Mouse (Mus musculus): Measurements from ENCODE around the gene Capn5. TPM values are rescaled to one million over a fixed set of nuclear protein-coding genes. Genes with fewer than 3 reads are reported as not detected.

The Capn5 gene
- polyA plus RNA-seq, 1 experiment from 2014 or later, result 6.4 TPM

- Histone ChIP-seq H3K9ac (ENCODE audit: low read depth, low read length) (no peak overlapping the region), H3K4me1 (ENCODE audit: control insufficient read depth, insufficient read depth, low read length) (peaks cover 27% of the 10 kb centered on the region), H3K9me3 (replicated peaks; ENCODE audit: control insufficient read depth, low read length) (no peaks in the 10 kb centered on the region), H3K27ac (ENCODE audit: low read depth, low read length) (peak overlapping the region; percentile 54), H3K4me3 (ENCODE audit: low read depth, low read length) (no peak overlapping the region), H3K36me3 (ENCODE audit: control insufficient read depth, insufficient read depth, low read length) (no peaks in the 10 kb centered on the region), H3K4me2 (no peak overlapping the region), H3K27me3 (ENCODE audit: control insufficient read depth, insufficient read depth, low read length) (no peaks in the 10 kb centered on the region; the same call in 1 of the 2 replicates)
- WGBS (ENCODE audit: insufficient replicate concordance), result 10% methylated on average over 2 of the region's 2 CpGs
- no peak for ATAC-seq (replicated peaks; ENCODE audit: insufficient number of reproducible peaks, low FRiP score, low TSS enrichment)
Measured at GRCm38 (mm10) chr7:98140597-98140996, 37.5 kb downstream of the Capn5 start.

- H3K4me3 ChIP-seq (ENCODE audit: low read depth, low read length), result no peak overlapping the region
- ATAC-seq (replicated peaks; ENCODE audit: insufficient number of reproducible peaks, low FRiP score, low TSS enrichment), result no peak
- no peak overlapping the region for H3K9ac ChIP-seq (ENCODE audit: low read depth, low read length)
- WGBS (ENCODE audit: insufficient replicate concordance), result 10% methylated on average over 9 of the region's 9 CpGs
- H3K36me3 ChIP-seq (ENCODE audit: control insufficient read depth, insufficient read depth, low read length), result no peaks in the 10 kb centered on the region
- peak overlapping the region; percentile 23 for H3K4me2 ChIP-seq
- H3K9me3 ChIP-seq (replicated peaks; ENCODE audit: control insufficient read depth, low read length), result no peaks in the 10 kb centered on the region
- peaks cover 27% of the 10 kb centered on the region for H3K4me1 ChIP-seq (ENCODE audit: control insufficient read depth, insufficient read depth, low read length)
- no peak overlapping the region for H3K27ac ChIP-seq (ENCODE audit: low read depth, low read length)
- no peaks in the 10 kb centered on the region; the same call in 1 of the 2 replicates for H3K27me3 ChIP-seq (ENCODE audit: control insufficient read depth, insufficient read depth, low read length)
Measured at GRCm38 (mm10) chr7:98139216-98139615, 38.9 kb downstream of the Capn5 start.

GRCm38 (mm10) chr7:98137995-98138394, 40.1 kb downstream of the Capn5 start:
- H3K4me1 ChIP-seq (ENCODE audit: control insufficient read depth, insufficient read depth, low read length), result peaks cover 27% of the 10 kb centered on the region
- H3K27ac ChIP-seq (ENCODE audit: low read depth, low read length), result no peak overlapping the region
- 75% methylated on average over 2 of the region's 2 CpGs for WGBS (ENCODE audit: insufficient replicate concordance)

GRCm38 (mm10) chr7:98137583-98137982, 40.5 kb downstream of the Capn5 start:
- H3K4me1 ChIP-seq (ENCODE audit: control insufficient read depth, insufficient read depth, low read length), result peaks cover 27% of the 10 kb centered on the region
- no peaks in the 10 kb centered on the region for H3K9me3 ChIP-seq (replicated peaks; ENCODE audit: control insufficient read depth, low read length)
- H3K27me3 ChIP-seq (ENCODE audit: control insufficient read depth, insufficient read depth, low read length), result no peaks in the 10 kb centered on the region
- no peak overlapping the region for H3K9ac ChIP-seq (ENCODE audit: low read depth, low read length)
- no peak for ATAC-seq (replicated peaks; ENCODE audit: insufficient number of reproducible peaks, low FRiP score, low TSS enrichment)
- no peak overlapping the region for H3K27ac ChIP-seq (ENCODE audit: low read depth, low read length)
- H3K4me3 ChIP-seq (ENCODE audit: low read depth, low read length), result no peak overlapping the region
- H3K36me3 ChIP-seq (ENCODE audit: control insufficient read depth, insufficient read depth, low read length), result no peaks in the 10 kb centered on the region
- no peak overlapping the region for H3K4me2 ChIP-seq
- WGBS (ENCODE audit: insufficient replicate concordance), result 56% methylated on average over 3 of the region's 3 CpGs

More at GRCm38 (mm10) chr7:98137995-98138394, 40.1 kb downstream of the Capn5 start:
- no peak overlapping the region for H3K4me3 ChIP-seq (ENCODE audit: low read depth, low read length)
- no peaks in the 10 kb centered on the region for H3K9me3 ChIP-seq (replicated peaks; ENCODE audit: control insufficient read depth, low read length)
- ATAC-seq (replicated peaks; ENCODE audit: insufficient number of reproducible peaks, low FRiP score, low TSS enrichment), result no peak
- no peak overlapping the region for H3K9ac ChIP-seq (ENCODE audit: low read depth, low read length)
- no peaks in the 10 kb centered on the region for H3K36me3 ChIP-seq (ENCODE audit: control insufficient read depth, insufficient read depth, low read length)
- H3K4me2 ChIP-seq, result no peak overlapping the region
- H3K27me3 ChIP-seq (ENCODE audit: control insufficient read depth, insufficient read depth, low read length), result no peaks in the 10 kb centered on the region

GRCm38 (mm10) chr7:98131751-98132150, 46.3 kb downstream of the Capn5 start:
- H3K4me3 ChIP-seq (ENCODE audit: low read depth, low read length), result no peak overlapping the region
- no peak overlapping the region for H3K9ac ChIP-seq (ENCODE audit: low read depth, low read length)
- no peaks in the 10 kb centered on the region for H3K4me1 ChIP-seq (ENCODE audit: control insufficient read depth, insufficient read depth, low read length)
- H3K27me3 ChIP-seq (ENCODE audit: control insufficient read depth, insufficient read depth, low read length), result no peaks in the 10 kb centered on the region
- no peak overlapping the region for H3K4me2 ChIP-seq
- H3K36me3 ChIP-seq (ENCODE audit: control insufficient read depth, insufficient read depth, low read length), result no peaks in the 10 kb centered on the region
- 96% methylated on average over 8 of the region's 8 CpGs for WGBS (ENCODE audit: insufficient replicate concordance)
- no peak for ATAC-seq (replicated peaks; ENCODE audit: insufficient number of reproducible peaks, low FRiP score, low TSS enrichment)
- no peaks in the 10 kb centered on the region for H3K9me3 ChIP-seq (replicated peaks; ENCODE audit: control insufficient read depth, low read length)
- no peak overlapping the region for H3K27ac ChIP-seq (ENCODE audit: low read depth, low read length)

GRCm38 (mm10) chr7:98125473-98125872, 52.6 kb downstream of the Capn5 start:
- H3K4me2 ChIP-seq, result no peak overlapping the region

GRCm38 (mm10) chr7:98124701-98125100, 53.4 kb downstream of the Capn5 start:
- H3K4me2 ChIP-seq, result no peak overlapping the region
- H3K9ac ChIP-seq (ENCODE audit: low read depth, low read length), result no peak overlapping the region
- H3K27me3 ChIP-seq (ENCODE audit: control insufficient read depth, insufficient read depth, low read length), result no peaks in the 10 kb centered on the region
- peaks cover 5% of the 10 kb centered on the region; the same call in 1 of the 2 replicates for H3K4me1 ChIP-seq (ENCODE audit: control insufficient read depth, insufficient read depth, low read length)
- H3K4me3 ChIP-seq (ENCODE audit: low read depth, low read length), result no peak overlapping the region
- no peaks in the 10 kb centered on the region for H3K36me3 ChIP-seq (ENCODE audit: control insufficient read depth, insufficient read depth, low read length)
- no peak overlapping the region for H3K27ac ChIP-seq (ENCODE audit: low read depth, low read length)
- WGBS (ENCODE audit: insufficient replicate concordance), result 33% methylated on average over 5 of the region's 5 CpGs
- H3K9me3 ChIP-seq (replicated peaks; ENCODE audit: control insufficient read depth, low read length), result no peaks in the 10 kb centered on the region
- ATAC-seq (replicated peaks; ENCODE audit: insufficient number of reproducible peaks, low FRiP score, low TSS enrichment), result no peak

More at GRCm38 (mm10) chr7:98125473-98125872, 52.6 kb downstream of the Capn5 start:
- Histone ChIP-seq H3K27ac (ENCODE audit: low read depth, low read length) (no peak overlapping the region), H3K36me3 (ENCODE audit: control insufficient read depth, insufficient read depth, low read length) (no peaks in the 10 kb centered on the region), H3K4me3 (ENCODE audit: low read depth, low read length) (no peak overlapping the region), H3K4me1 (ENCODE audit: control insufficient read depth, insufficient read depth, low read length) (peaks cover 3% of the 10 kb centered on the region; the same call in 1 of the 2 replicates), H3K27me3 (ENCODE audit: control insufficient read depth, insufficient read depth, low read length) (no peaks in the 10 kb centered on the region), H3K9ac (ENCODE audit: low read depth, low read length) (no peak overlapping the region), H3K9me3 (replicated peaks; ENCODE audit: control insufficient read depth, low read length) (no peaks in the 10 kb centered on the region)
- WGBS (ENCODE audit: insufficient replicate concordance), result 39% methylated on average over 5 of the region's 5 CpGs
- no peak for ATAC-seq (replicated peaks; ENCODE audit: insufficient number of reproducible peaks, low FRiP score, low TSS enrichment)

- Histone ChIP-seq H3K4me3 (ENCODE audit: low read depth, low read length) (no peak overlapping the region), H3K9ac (ENCODE audit: low read depth, low read length) (peak overlapping the region; percentile 16; the same call in 1 of the 2 replicates), H3K27me3 (ENCODE audit: control insufficient read depth, insufficient read depth, low read length) (no peaks in the 10 kb centered on the region), H3K36me3 (ENCODE audit: control insufficient read depth, insufficient read depth, low read length) (no peaks in the 10 kb centered on the region), H3K9me3 (replicated peaks; ENCODE audit: control insufficient read depth, low read length) (no peaks in the 10 kb centered on the region), H3K4me1 (ENCODE audit: control insufficient read depth, insufficient read depth, low read length) (peaks cover 7% of the 10 kb centered on the region; the same call in 1 of the 2 replicates), H3K27ac (ENCODE audit: low read depth, low read length) (no peak overlapping the region), H3K4me2 (no peak overlapping the region)
- no peak for ATAC-seq (replicated peaks; ENCODE audit: insufficient number of reproducible peaks, low FRiP score, low TSS enrichment)
- WGBS (ENCODE audit: insufficient replicate concordance), result 68% methylated on average over 8 of the region's 8 CpGs
Measured at GRCm38 (mm10) chr7:98121673-98122072, 56.4 kb downstream of the Capn5 start.

GRCm38 (mm10) chr7:98121241-98121640, 56.8 kb downstream of the Capn5 start:
- Histone ChIP-seq H3K4me1 (ENCODE audit: control insufficient read depth, insufficient read depth, low read length) (peaks cover 7% of the 10 kb centered on the region; the same call in 1 of the 2 replicates), H3K27me3 (ENCODE audit: control insufficient read depth, insufficient read depth, low read length) (no peaks in the 10 kb centered on the region), H3K9me3 (replicated peaks; ENCODE audit: control insufficient read depth, low read length) (no peaks in the 10 kb centered on the region), H3K27ac (ENCODE audit: low read depth, low read length) (no peak overlapping the region), H3K9ac (ENCODE audit: low read depth, low read length) (peak overlapping the region; percentile 16; the same call in 1 of the 2 replicates), H3K36me3 (ENCODE audit: control insufficient read depth, insufficient read depth, low read length) (no peaks in the 10 kb centered on the region), H3K4me3 (ENCODE audit: low read depth, low read length) (no peak overlapping the region), H3K4me2 (no peak overlapping the region)
- 79% methylated on average over 3 of the region's 3 CpGs for WGBS (ENCODE audit: insufficient replicate concordance)
- no peak for ATAC-seq (replicated peaks; ENCODE audit: insufficient number of reproducible peaks, low FRiP score, low TSS enrichment)
